Mouse (Mus musculus) C2C12 (cell line): Measurements from ENCODE around the gene Pole3.

ENCODE experiments used
- CEBPB ChIP-seq: IDR thresholded peaks from one replicate; pipeline ENCODE4 v1.6.1; 2011; ENCODE audit warnings: low read depth, mild to moderate bottlenecking, control low read depth, moderate library complexity
- CTCF ChIP-seq: IDR thresholded peaks from one replicate; pipeline ENCODE4 v1.5.1; 2011; ENCODE audit not compliant: control insufficient read depth, insufficient read depth, insufficient read length
- MAX ChIP-seq: IDR thresholded peaks from one replicate; pipeline ENCODE4 v1.6.1; 2011; ENCODE audit warnings: mild to moderate bottlenecking, control low read depth
- USF1 ChIP-seq: IDR thresholded peaks from one replicate; pipeline ENCODE4 v1.6.1; 2011; ENCODE audit warnings: low read depth, mild to moderate bottlenecking, control low read depth, moderate library complexity

DNA sequence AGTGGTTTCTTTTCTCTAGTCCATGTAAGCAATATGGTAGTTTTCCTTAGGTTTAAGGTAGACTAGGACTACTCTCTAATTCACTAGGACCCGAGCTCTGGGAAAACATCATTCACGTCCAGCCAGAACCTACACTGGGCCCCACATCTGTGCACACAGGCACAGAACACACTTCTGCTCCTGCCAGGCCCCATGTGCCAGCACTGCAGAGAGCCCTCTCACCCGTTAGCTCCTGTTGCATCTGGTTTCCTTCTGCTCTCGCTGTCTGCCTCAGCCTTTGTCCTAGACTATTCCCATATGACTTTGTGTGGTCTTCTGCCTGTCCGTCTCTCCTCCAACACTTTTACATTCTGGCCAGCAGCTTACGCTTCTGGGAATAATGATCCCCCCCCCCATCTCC, 8.9 kb upstream of the Pole3 start:
- TF ChIP-seq CTCF (no peak), MAX (no peak), CEBPB (no peak), USF1 (no peak)
